7 mouse cellular contexts compared by ENCODE assay signal in genomic region chr1:23705489-23705888, GRCm38 (mm10). TPM values are rescaled to one million over a fixed set of nuclear protein-coding genes. Genes with fewer than 3 reads are reported as not detected.
DNase-seq lines count a peak whose midpoint lies in the region; ATAC-seq lines count a peak whose summit lies in the region.

No protein-coding gene starts in this region.

- peak; percentile 80 for ATAC-seq in megakaryocyte progenitor cell, adult 5-6 weeks (replicated peaks; ENCODE audit: poor library complexity)

- DNase-seq in ES-CJ7 (ENCODE audit: low read depth, low spot score), result peak; percentile 75
- DNase-seq in WW6 (ENCODE audit: low read depth, low spot score), result peak; percentile 14
- DNase-seq in cerebellum, postnatal 4 days (ENCODE audit: low spot score in 2 of 2), result peak; percentile 30 to 68
- DNase-seq in heart, postnatal 4 days, result peak; percentile 53
- DNase-seq in layer of hippocampus, adult 8-10 months (ENCODE audit: low spot score in 2 of 2), result peak; percentile 18 to 69
- DNase-seq in right cerebral cortex, postnatal 36 days (ENCODE audit: low spot score in 2 of 2), result peak; percentile 17 to 43

RNA-seq across cellular contexts. Expression of gene B3gat2, which starts 56.1 kb away (rescaled TPM):
- not detected for total RNA-seq in heart, postnatal 4 days (2021)
- total RNA-seq in layer of hippocampus, adult 8-10 months (2022), result 10 to 100 TPM; 11.0 to 13.0 (median 11.6) TPM
- not detected in 2 replicates for total RNA-seq in megakaryocyte progenitor cell, adult 5-6 weeks (2015)
- total RNA-seq in megakaryocyte progenitor cell, adult 5-6 weeks (2017), result 0.04 TPM in 1 of 2 replicates, not detected in the other

Comparison
In these comparisons a context has a peak if more than half of its experiments do, and no peak if none do; other contexts are left out.
1. Peak in every context shown above with its lines: DNase-seq and ATAC-seq.
2. DNase-seq: peak in every context shown above with its lines; median percentile 75 in ES-CJ7; 53 in heart, postnatal 4 days; 49 in cerebellum, postnatal 4 days; 44 in layer of hippocampus, adult 8-10 months; 30 in right cerebral cortex, postnatal 36 days; 14 in WW6.
3. RNA of gene B3gat2, which starts 56.1 kb away (total RNA-seq): 11.0 to 13.0 TPM in layer of hippocampus, adult 8-10 months; 0.04 TPM in megakaryocyte progenitor cell, adult 5-6 weeks and not detected in heart, postnatal 4 days; every median in the first group is over 10 times any median in the second.